Mouse (Mus musculus): ENCODE measurements at regions not wholly inside any gene's neighbourhood (a gene's known extent, or its start where the extent isn't known, plus 50 kb on each side); places are given as distances from the start of the nearest gene placed in this dataset.

- Histone ChIP-seq H3K27me3 (ENCODE audit: control insufficient read depth, insufficient read depth, low read depth, low read length) (no peaks in the 10 kb centered on the region), H3K27ac (ENCODE audit: low read length) (no peak overlapping the region), H3K36me3 (ENCODE audit: control insufficient read depth, insufficient read depth, low read length) (no peaks in the 10 kb centered on the region), H3K9me3 (replicated peaks; ENCODE audit: control insufficient read depth, low read length, poor library complexity, severe bottlenecking) (no peaks in the 10 kb centered on the region), H3K4me2 (ENCODE audit: low read length) (no peak overlapping the region), H3K9ac (ENCODE audit: low read depth, low read length) (no peak overlapping the region), H3K4me3 (ENCODE audit: low read depth, low read length) (no peak overlapping the region), H3K4me1 (ENCODE audit: control insufficient read depth, insufficient read depth, low read length) (no peaks in the 10 kb centered on the region)
- no peak for ATAC-seq
- WGBS: 91% methylated on average over 3 of the region's 3 CpGs
Measured at GRCm38 (mm10) chr9:91133256-91133920, 228.8 kb upstream of the Zic4 start.

GRCm38 (mm10) chr9:91134325-91134724, 227.9 kb upstream of the Zic4 start:
- Histone ChIP-seq H3K9ac (ENCODE audit: low read depth, low read length) (no peak overlapping the region), H3K4me1 (ENCODE audit: control insufficient read depth, insufficient read depth, low read length) (no peaks in the 10 kb centered on the region), H3K27ac (ENCODE audit: low read length) (no peak overlapping the region), H3K4me3 (ENCODE audit: low read depth, low read length) (no peak overlapping the region), H3K4me2 (ENCODE audit: low read length) (no peak overlapping the region), H3K9me3 (replicated peaks; ENCODE audit: control insufficient read depth, low read length, poor library complexity, severe bottlenecking) (no peaks in the 10 kb centered on the region), H3K36me3 (ENCODE audit: control insufficient read depth, insufficient read depth, low read length) (no peaks in the 10 kb centered on the region), H3K27me3 (ENCODE audit: control insufficient read depth, insufficient read depth, low read depth, low read length) (no peaks in the 10 kb centered on the region)
- no peak for ATAC-seq
- 95% methylated on average over 1 of the region's 1 CpGs for WGBS

GRCm38 (mm10) chr9:91135107-91135506, 227.1 kb upstream of the Zic4 start:
- H3K9me3 ChIP-seq (replicated peaks; ENCODE audit: control insufficient read depth, low read length, poor library complexity, severe bottlenecking): no peaks in the 10 kb centered on the region
- no peak overlapping the region for H3K9ac ChIP-seq (ENCODE audit: low read depth, low read length)
- no peak overlapping the region for H3K4me3 ChIP-seq (ENCODE audit: low read depth, low read length)
- H3K36me3 ChIP-seq (ENCODE audit: control insufficient read depth, insufficient read depth, low read length): no peaks in the 10 kb centered on the region
- 86% methylated on average over 2 of the region's 2 CpGs for WGBS
- H3K27me3 ChIP-seq (ENCODE audit: control insufficient read depth, insufficient read depth, low read depth, low read length): no peaks in the 10 kb centered on the region
- H3K4me2 ChIP-seq (ENCODE audit: low read length): no peak overlapping the region
- H3K4me1 ChIP-seq (ENCODE audit: control insufficient read depth, insufficient read depth, low read length): no peaks in the 10 kb centered on the region
- no peak overlapping the region for H3K27ac ChIP-seq (ENCODE audit: low read length)
- no peak for ATAC-seq

GRCm38 (mm10) chr9:91140651-91141050, 221.6 kb upstream of the Zic4 start:
- 45% methylated on average over 1 of the region's 1 CpGs for WGBS
- no peak for ATAC-seq

GRCm38 (mm10) chr9:91151893-91152292, 210.3 kb upstream of the Zic4 start:
- no peaks in the 10 kb centered on the region for H3K27me3 ChIP-seq (ENCODE audit: control insufficient read depth, insufficient read depth, low read depth, low read length)
- no peak overlapping the region for H3K4me3 ChIP-seq (ENCODE audit: low read depth, low read length)
- no peak for ATAC-seq
- no peaks in the 10 kb centered on the region for H3K36me3 ChIP-seq (ENCODE audit: control insufficient read depth, insufficient read depth, low read length)
- no peak overlapping the region for H3K27ac ChIP-seq (ENCODE audit: low read length)
- H3K9ac ChIP-seq (ENCODE audit: low read depth, low read length): no peak overlapping the region
- WGBS: 91% methylated on average over 11 of the region's 11 CpGs
- no peaks in the 10 kb centered on the region for H3K4me1 ChIP-seq (ENCODE audit: control insufficient read depth, insufficient read depth, low read length)
- H3K9me3 ChIP-seq (replicated peaks; ENCODE audit: control insufficient read depth, low read length, poor library complexity, severe bottlenecking): no peaks in the 10 kb centered on the region
- H3K4me2 ChIP-seq (ENCODE audit: low read length): no peak overlapping the region

More at GRCm38 (mm10) chr9:91140651-91141050, 221.6 kb upstream of the Zic4 start:
- no peak overlapping the region for H3K9ac ChIP-seq (ENCODE audit: low read depth, low read length)
- H3K4me1 ChIP-seq (ENCODE audit: control insufficient read depth, insufficient read depth, low read length): no peaks in the 10 kb centered on the region
- H3K27me3 ChIP-seq (ENCODE audit: control insufficient read depth, insufficient read depth, low read depth, low read length): no peaks in the 10 kb centered on the region
- no peaks in the 10 kb centered on the region for H3K36me3 ChIP-seq (ENCODE audit: control insufficient read depth, insufficient read depth, low read length)
- no peak overlapping the region for H3K27ac ChIP-seq (ENCODE audit: low read length)
- H3K4me3 ChIP-seq (ENCODE audit: low read depth, low read length): no peak overlapping the region
- no peaks in the 10 kb centered on the region for H3K9me3 ChIP-seq (replicated peaks; ENCODE audit: control insufficient read depth, low read length, poor library complexity, severe bottlenecking)
- no peak overlapping the region for H3K4me2 ChIP-seq (ENCODE audit: low read length)

GRCm38 (mm10) chr9:91159311-91159710, 202.9 kb upstream of the Zic4 start:
- H3K4me1 ChIP-seq (ENCODE audit: control insufficient read depth, insufficient read depth, low read length): no peaks in the 10 kb centered on the region
- H3K27me3 ChIP-seq (ENCODE audit: control insufficient read depth, insufficient read depth, low read depth, low read length): no peaks in the 10 kb centered on the region
- no peak overlapping the region for H3K9ac ChIP-seq (ENCODE audit: low read depth, low read length)
- H3K9me3 ChIP-seq (replicated peaks; ENCODE audit: control insufficient read depth, low read length, poor library complexity, severe bottlenecking): no peaks in the 10 kb centered on the region
- H3K27ac ChIP-seq (ENCODE audit: low read length): no peak overlapping the region
- no peak for ATAC-seq
- no peak overlapping the region for H3K4me3 ChIP-seq (ENCODE audit: low read depth, low read length)
- no peaks in the 10 kb centered on the region for H3K36me3 ChIP-seq (ENCODE audit: control insufficient read depth, insufficient read depth, low read length)
- no peak overlapping the region for H3K4me2 ChIP-seq (ENCODE audit: low read length)
- WGBS: 93% methylated on average over 2 of the region's 2 CpGs

- no peaks in the 10 kb centered on the region for H3K4me1 ChIP-seq (ENCODE audit: control insufficient read depth, insufficient read depth, low read length)
- no peaks in the 10 kb centered on the region for H3K9me3 ChIP-seq (replicated peaks; ENCODE audit: control insufficient read depth, low read length, poor library complexity, severe bottlenecking)
- H3K9ac ChIP-seq (ENCODE audit: low read depth, low read length): no peak overlapping the region
- H3K4me2 ChIP-seq (ENCODE audit: low read length): no peak overlapping the region
- H3K4me3 ChIP-seq (ENCODE audit: low read depth, low read length): no peak overlapping the region
- H3K27ac ChIP-seq (ENCODE audit: low read length): no peak overlapping the region
- ATAC-seq: no peak
- H3K27me3 ChIP-seq (ENCODE audit: control insufficient read depth, insufficient read depth, low read depth, low read length): no peaks in the 10 kb centered on the region
- H3K36me3 ChIP-seq (ENCODE audit: control insufficient read depth, insufficient read depth, low read length): no peaks in the 10 kb centered on the region
Measured at GRCm38 (mm10) chr9:91167871-91168270, 194.3 kb upstream of the Zic4 start.

GRCm38 (mm10) chr9:91193221-91193620, 169.0 kb upstream of the Zic4 start:
- ATAC-seq: no peak
- Histone ChIP-seq H3K4me3 (ENCODE audit: low read depth, low read length) (no peak overlapping the region), H3K4me2 (ENCODE audit: low read length) (no peak overlapping the region), H3K27me3 (ENCODE audit: control insufficient read depth, insufficient read depth, low read depth, low read length) (no peaks in the 10 kb centered on the region), H3K9me3 (replicated peaks; ENCODE audit: control insufficient read depth, low read length, poor library complexity, severe bottlenecking) (no peaks in the 10 kb centered on the region), H3K4me1 (ENCODE audit: control insufficient read depth, insufficient read depth, low read length) (no peaks in the 10 kb centered on the region), H3K9ac (ENCODE audit: low read depth, low read length) (no peak overlapping the region), H3K36me3 (ENCODE audit: control insufficient read depth, insufficient read depth, low read length) (no peaks in the 10 kb centered on the region), H3K27ac (ENCODE audit: low read length) (no peak overlapping the region)
- 89% methylated on average over 4 of the region's 4 CpGs for WGBS

GRCm38 (mm10) chr9:91193954-91194353, 168.3 kb upstream of the Zic4 start:
- Histone ChIP-seq H3K9me3 (replicated peaks; ENCODE audit: control insufficient read depth, low read length, poor library complexity, severe bottlenecking) (no peaks in the 10 kb centered on the region), H3K27me3 (ENCODE audit: control insufficient read depth, insufficient read depth, low read depth, low read length) (no peaks in the 10 kb centered on the region), H3K4me2 (ENCODE audit: low read length) (no peak overlapping the region), H3K4me1 (ENCODE audit: control insufficient read depth, insufficient read depth, low read length) (no peaks in the 10 kb centered on the region), H3K27ac (ENCODE audit: low read length) (no peak overlapping the region), H3K36me3 (ENCODE audit: control insufficient read depth, insufficient read depth, low read length) (no peaks in the 10 kb centered on the region), H3K9ac (ENCODE audit: low read depth, low read length) (no peak overlapping the region), H3K4me3 (ENCODE audit: low read depth, low read length) (no peak overlapping the region)
- 90% methylated on average over 3 of the region's 3 CpGs for WGBS
- ATAC-seq: no peak

All from midbrain, embryonic 16.5 days (tissue).